Mouse (Mus musculus) ES-E14 (cell line): ENCODE measurements around the gene Bche. TPM values are rescaled to one million over a fixed set of nuclear protein-coding genes. Genes with fewer than 3 reads are reported as not detected.

ENCODE experiments used
- DNase-seq: peaks from one replicate; pipeline ENCODE4 v3.0.0-alpha.2; 2013; ENCODE audit warnings: low read depth, low spot score
- H3K27ac ChIP-seq: 2 replicates; pipeline ENCODE4 v1.5.1; 2012; ENCODE audit warnings: low read depth, mild to moderate bottlenecking, low read length, moderate library complexity, mixed read lengths; ENCODE audit not compliant: poor library complexity, insufficient read depth, severe bottlenecking
- H3K36me3 ChIP-seq: 2 replicates; pipeline ENCODE4 v1.6.1; 2012; ENCODE audit warnings: mild to moderate bottlenecking, low read length, moderate library complexity, mixed read lengths; ENCODE audit not compliant: control insufficient read depth, poor library complexity, insufficient read depth, severe bottlenecking
- H3K4me1 ChIP-seq, 2 experiments: fragments of 150-350 bp in 1 of 2; sonication (generic) in 1 of 2; 2 replicates each; pipeline ENCODE4 v1.6.1; 2012; ENCODE audit warnings: low read length in 2 of 2, mild to moderate bottlenecking in 1 of 2, mixed read lengths in 1 of 2; ENCODE audit not compliant: control insufficient read depth in 2 of 2, insufficient read depth in 2 of 2, poor library complexity in 1 of 2
- H3K4me3 ChIP-seq, 2 experiments: fragments of 150-350 bp in 1 of 2; sonication (generic) in 1 of 2; 2 replicates each; pipeline ENCODE4 v1.5.1; 2012; ENCODE audit warnings: low read length in 2 of 2, low read depth in 1 of 2, mild to moderate bottlenecking in 1 of 2, mixed read lengths in 1 of 2; ENCODE audit not compliant: insufficient read depth in 1 of 2, poor library complexity in 1 of 2, severe bottlenecking in 1 of 2
- H3K9ac ChIP-seq: 2 replicates; pipeline ENCODE4 v1.6.1; 2012; ENCODE audit warnings: low read depth, mild to moderate bottlenecking, low read length, mixed read lengths; ENCODE audit not compliant: poor library complexity, insufficient read depth, severe bottlenecking
- H3K9me3 ChIP-seq: fragments of 150-350 bp; sonication (generic); 2 replicates; pipeline ENCODE4 v1.6.1; 2012; ENCODE audit warnings: low read depth, mild to moderate bottlenecking, low read length; ENCODE audit not compliant: control insufficient read depth, insufficient read depth
- CHD2 ChIP-seq: IDR thresholded peaks from 2 replicates; pipeline ENCODE4 v1.6.1; 2014; ENCODE audit warnings: mild to moderate bottlenecking, low read depth, low read length, inconsistent platforms
- HCFC1 ChIP-seq: IDR thresholded peaks from 2 replicates; pipeline ENCODE4 v1.6.1; 2012; ENCODE audit warnings: low read length, inconsistent platforms, borderline replicate concordance; ENCODE audit not compliant: insufficient read depth
- MAFK ChIP-seq: IDR thresholded peaks from 2 replicates; pipeline ENCODE4 v1.6.1; 2014; ENCODE audit warnings: mild to moderate bottlenecking, low read depth, low read length, inconsistent platforms; ENCODE audit not compliant: insufficient read depth
- ZC3H11A ChIP-seq: IDR thresholded peaks from 2 replicates; pipeline ENCODE4 v1.6.1; 2012; ENCODE audit warnings: low read depth, mild to moderate bottlenecking, inconsistent platforms, low read length, borderline replicate concordance
- ZNF384 ChIP-seq: IDR thresholded peaks from 2 replicates; pipeline ENCODE4 v1.6.1; 2012; ENCODE audit warnings: low read depth, low read length, inconsistent platforms
- in situ Hi-C, 2 experiments: fragments of 600-800 bp; cut with MboI; formaldehyde crosslinking; loops; one replicate each; pipeline ENCODE4 v1.15.1; 2025; ENCODE audit warnings: low sequenced_read_pairs in 2 of 2, inconsistent platforms in 1 of 2; ENCODE audit not compliant: unreplicated experiment in 2 of 2
- total RNA-seq: library from RNA; depleted of rRNA; stranded (reverse); fragments of 300-350 nt; gene quantifications from 2 replicates; pipeline ENCODE4 v1.2.3, GENCODE M21; 2012

Gene Bche
- total RNA-seq, 1 experiment: 6.6 TPM

GRCm38 (mm10) chr3:73706544-73706943 lies 1.7 kb downstream of the Bche start:
- Histone ChIP-seq H3K4me1 (no peaks in the 10 kb centered on the region), H3K4me3 (no peak overlapping the region), H3K9ac (no peak overlapping the region), H3K9me3 (no peaks in the 10 kb centered on the region), H3K27ac (no peak overlapping the region), H3K36me3 (no peaks in the 10 kb centered on the region)
- DNase-seq: no peak
- TF ChIP-seq ZNF384: no peak
- TF ChIP-seq HCFC1: no peak
- TF ChIP-seq ZC3H11A: no peak
- TF ChIP-seq MAFK: no peak
- no peak for TF ChIP-seq CHD2
- in situ Hi-C loops: no loop called here

DNA sequence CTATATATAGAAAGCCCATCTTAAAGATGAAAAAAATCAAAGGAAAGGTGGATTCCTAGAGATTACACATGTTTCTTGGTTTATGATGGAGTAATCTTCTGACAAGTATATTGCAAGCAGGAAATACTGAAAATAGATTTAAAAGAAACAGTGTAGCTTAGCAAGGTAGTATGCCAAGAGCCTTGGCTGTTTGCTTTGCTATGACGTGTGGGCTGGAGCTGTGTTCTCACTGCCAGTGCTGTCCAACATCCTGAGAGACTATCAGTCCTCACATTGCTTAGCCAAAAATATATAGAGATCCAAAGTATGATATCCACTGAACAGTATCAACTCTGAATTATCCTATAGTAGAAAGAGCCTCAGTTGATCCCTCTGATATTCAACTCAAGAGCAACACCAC lies 9.3 kb downstream of the Bche start:
- no peak for DNase-seq
- Histone ChIP-seq H3K27ac (no peak overlapping the region), H3K9ac (no peak overlapping the region), H3K9me3 (no peaks in the 10 kb centered on the region), H3K4me1 (no peaks in the 10 kb centered on the region), H3K4me3 (no peak overlapping the region), H3K36me3 (no peaks in the 10 kb centered on the region)
- in situ Hi-C loops: no loop called here
- TF ChIP-seq HCFC1 (no peak), ZNF384 (no peak), MAFK (no peak), ZC3H11A (no peak), CHD2 (no peak)

GRCm38 (mm10) chr3:73673333-73673732 lies 34.9 kb downstream of the Bche start:
- TF ChIP-seq ZNF384 (no peak), MAFK (no peak), HCFC1 (no peak), ZC3H11A (no peak), CHD2 (no peak)
- in situ Hi-C loops: no loop called here
- H3K9ac ChIP-seq: no peak overlapping the region
- H3K36me3 ChIP-seq: no peaks in the 10 kb centered on the region
- H3K4me1 ChIP-seq: no peaks in the 10 kb centered on the region
- H3K4me3 ChIP-seq: no peak overlapping the region
- H3K27ac ChIP-seq: no peak overlapping the region
- no peaks in the 10 kb centered on the region for H3K9me3 ChIP-seq
- DNase-seq: no peak

- Histone ChIP-seq H3K4me3 (no peak overlapping the region), H3K9me3 (no peaks in the 10 kb centered on the region), H3K36me3 (no peaks in the 10 kb centered on the region), H3K4me1 (no peaks in the 10 kb centered on the region), H3K9ac (no peak overlapping the region), H3K27ac (no peak overlapping the region)
- in situ Hi-C loops: no loop called here
- DNase-seq: no peak
- TF ChIP-seq ZNF384: no peak
- TF ChIP-seq MAFK: no peak
- TF ChIP-seq HCFC1: no peak
- no peak for TF ChIP-seq CHD2
- no peak for TF ChIP-seq ZC3H11A
These were observed 40.0 kb downstream of the Bche start for GRCm38 (mm10) chr3:73668172-73668571.
